In genomic region chr3:144501930-144502329, GRCm38 (mm10) we compare ENCODE assay signal across 29 mouse cellular contexts.
DNase-seq lines count a peak whose midpoint lies in the region; ATAC-seq and TF ChIP-seq lines count a peak whose summit lies in the region.
"Had no signal": no experiment of that assay in that cellular context is flagged by ENCODE, and none has a peak within 500 bp of the region (broad histone marks: within the 10 kb centered on the region; RNA-seq: fewer than 3 reads in every experiment).

No protein-coding gene starts in this region.

- H3K9me3 ChIP-seq in hindbrain, postnatal 0 days (ENCODE audit: low read length): no peaks in the 10 kb centered on the region
- no peaks in the 10 kb centered on the region for H3K9me3 ChIP-seq in hindbrain, embryonic 13.5 days
- H3K9me3 ChIP-seq in neural tube, embryonic 15.5 days (replicated peaks): no peaks in the 10 kb centered on the region
- H3K9me3 ChIP-seq: embryonic facial prominence, embryonic 12.5 days; forebrain, embryonic 15.5 days; G1E; heart, embryonic 12.5 days; liver, embryonic 12.5 days; megakaryocyte, embryonic 14.5 days had no signal

- no peak overlapping the region for H3K9ac ChIP-seq in hindbrain, postnatal 0 days (replicated peaks; ENCODE audit: low read length)
- H3K9ac ChIP-seq in hindbrain, embryonic 13.5 days: no peak overlapping the region
- no peak overlapping the region for H3K9ac ChIP-seq in neural tube, embryonic 15.5 days (replicated peaks)
- H3K9ac ChIP-seq: embryonic facial prominence, embryonic 12.5 days; forebrain, embryonic 15.5 days; heart, embryonic 12.5 days; liver, embryonic 12.5 days; liver, postnatal 0 days had no signal

- no peak overlapping the region for H3K4me3 ChIP-seq in hindbrain, postnatal 0 days (ENCODE audit: low read length)
- H3K4me3 ChIP-seq in hindbrain, embryonic 13.5 days: no peak overlapping the region
- no peak overlapping the region for H3K4me3 ChIP-seq in neural tube, embryonic 15.5 days (replicated peaks)
- H3K4me3 ChIP-seq: embryonic facial prominence, embryonic 12.5 days; forebrain, embryonic 15.5 days; heart, embryonic 12.5 days; liver, embryonic 12.5 days; megakaryocyte, embryonic 14.5 days had no signal

- WGBS in hindbrain, postnatal 0 days: 28% methylated on average over 7 of the region's 7 CpGs
- 46% methylated on average over 7 of the region's 7 CpGs for WGBS in hindbrain, embryonic 13.5 days
- 18% methylated on average over 7 of the region's 7 CpGs for WGBS in neural tube, embryonic 15.5 days

- TF ChIP-seq CTCF in hindbrain, postnatal 0 days (IDR thresholded peaks at IDR 0.05; ENCODE audit: low read depth): no peak

- H3K27me3 ChIP-seq in hindbrain, postnatal 0 days (ENCODE audit: insufficient read depth, low read length): no peaks in the 10 kb centered on the region
- H3K27me3 ChIP-seq in hindbrain, embryonic 13.5 days: no peaks in the 10 kb centered on the region
- no peaks in the 10 kb centered on the region for H3K27me3 ChIP-seq in neural tube, embryonic 15.5 days (replicated peaks)
- H3K27me3 ChIP-seq: embryonic facial prominence, embryonic 12.5 days; forebrain, embryonic 15.5 days; heart, embryonic 12.5 days; liver, embryonic 12.5 days; megakaryocyte, embryonic 14.5 days had no signal

- no peak overlapping the region for H3K4me2 ChIP-seq in hindbrain, postnatal 0 days (ENCODE audit: low read depth, low read length)
- H3K4me2 ChIP-seq in hindbrain, embryonic 13.5 days: no peak overlapping the region
- H3K4me2 ChIP-seq in neural tube, embryonic 15.5 days: 0 out of 2 replicates have a peak overlapping the region, but pooled peaks have one; percentile 19
- H3K4me2 ChIP-seq: embryonic facial prominence, embryonic 12.5 days; forebrain, embryonic 15.5 days; heart, embryonic 12.5 days; liver, embryonic 12.5 days had no signal

- peak; percentile 21 for ATAC-seq in frontal cortex, adult (ENCODE audit: low TSS enrichment)
- ATAC-seq in hindbrain, postnatal 0 days: peak; percentile 50; the same call in 1 of the 2 replicates
- ATAC-seq in hindbrain, embryonic 13.5 days (ENCODE audit: low FRiP score): no peak
- peak; percentile 51 for ATAC-seq in neural tube, embryonic 15.5 days (ENCODE audit: low FRiP score)
- ATAC-seq in megakaryocyte progenitor cell, adult 5-6 weeks (replicated peaks; ENCODE audit: poor library complexity): no peak
- ATAC-seq: forebrain, embryonic 15.5 days; intestine, embryonic 16.5 days; liver, embryonic 12.5 days; liver, postnatal 0 days had no signal

- DNase-seq in frontal cortex, adult 2 months (ENCODE audit: extremely low spot score in 1 of 2, low spot score in 1 of 2): no peak
- DNase-seq in hindbrain, postnatal 0 days (ENCODE audit: low spot score): peak; percentile 49
- DNase-seq in brain, adult 2 months (ENCODE audit: low read depth, low spot score): peak; percentile 29
- DNase-seq: adrenal gland, postnatal 10 days; cerebellum, adult 11-12 months; cerebellum, adult 9-11 months; embryo, embryonic 11 days; gastrocnemius, postnatal 25 days; heart, adult 18-20 months; kidney, adult 8-10 months; kidney, postnatal 4 days; layer of hippocampus, postnatal 36 days; left cerebral cortex, postnatal 4 days; liver, postnatal 0 days; lung, postnatal 36 days; right cerebral cortex, postnatal 14 days; thymus, postnatal 4 days had no signal

- no peak overlapping the region for H3K27ac ChIP-seq in hindbrain, postnatal 0 days
- no peak overlapping the region for H3K27ac ChIP-seq in hindbrain, embryonic 13.5 days
- H3K27ac ChIP-seq in neural tube, embryonic 15.5 days (replicated peaks): no peak overlapping the region
- H3K27ac ChIP-seq: embryonic facial prominence, embryonic 12.5 days; forebrain, embryonic 15.5 days; kidney, postnatal 0 days; liver, embryonic 12.5 days had no signal

- peaks cover 18% of the 10 kb centered on the region; the same call in 1 of the 2 replicates for H3K4me1 ChIP-seq in hindbrain, postnatal 0 days (ENCODE audit: insufficient read depth, low read length)
- peaks cover 25% of the 10 kb centered on the region for H3K4me1 ChIP-seq in hindbrain, embryonic 13.5 days (replicated peaks)
- H3K4me1 ChIP-seq in neural tube, embryonic 15.5 days: peaks cover 21% of the 10 kb centered on the region

- no peaks in the 10 kb centered on the region for H3K36me3 ChIP-seq in hindbrain, postnatal 0 days (ENCODE audit: insufficient read depth, low read length)
- no peaks in the 10 kb centered on the region for H3K36me3 ChIP-seq in hindbrain, embryonic 13.5 days
- H3K36me3 ChIP-seq in neural tube, embryonic 15.5 days: no peaks in the 10 kb centered on the region
- H3K36me3 ChIP-seq: embryonic facial prominence, embryonic 12.5 days; forebrain, embryonic 15.5 days; heart, embryonic 12.5 days; liver, embryonic 12.5 days had no signal

Comparison
In these comparisons a context has a peak if more than half of its experiments do, and no peak if none do; other contexts are left out.
1. ATAC-seq: peak in frontal cortex, adult (single experiment), hindbrain, postnatal 0 days (single experiment) and neural tube, embryonic 15.5 days (single experiment); none in hindbrain, embryonic 13.5 days (single experiment) and megakaryocyte progenitor cell, adult 5-6 weeks (single experiment).
2. DNase-seq: peak in hindbrain, postnatal 0 days (single experiment) and brain, adult 2 months (single experiment); none in frontal cortex, adult 2 months (0 of 2).